Mouse (Mus musculus) heart, postnatal 14 days (tissue): ENCODE data around the gene Aven. TPM values are rescaled to one million over a fixed set of nuclear protein-coding genes. Genes with fewer than 3 reads are reported as not detected.
"Not testable (repeated sequence)": the region's sequence is repeated elsewhere in the genome, so short reads cannot be mapped to it uniquely, and the experiment has no call there.

Experiments
- DNase-seq, 2 experiments: peaks; one replicate each; pipeline ENCODE4 v3.0.0; 2021 to 2022
- intact Hi-C: fragments of 180-260 bp; cut with DNase I; formaldehyde crosslinking; loops from one replicate; pipeline ENCODE4 v1.15.1; 2025
- long read RNA-seq, 2 experiments: library from polyadenylated mRNA; stranded (forward); transcript quantifications; one replicate each; pipeline ENCODE4 v2.0.0; 2021
- total RNA-seq, 2 experiments: library from RNA; stranded (reverse); gene quantifications; 2 replicates each; pipeline ENCODE4 v1.2.3; 2021

Aven gene
- total RNA-seq, result 10 to 100 TPM; 16.9 to 17.1 TPM
- long read RNA-seq, experiment 1, full-length matches to known transcripts, result 35 of 37 reads
- long read RNA-seq, experiment 1, partial matches to known transcripts, result 0 of 37 reads
- long read RNA-seq, experiment 1, other reads (novel, unspliced or antisense), result 2 of 37 reads
- long read RNA-seq, experiment 2, full-length matches to known transcripts, result 19 of 20 reads
- long read RNA-seq, experiment 2, partial matches to known transcripts, result 1 of 20 reads
- long read RNA-seq, experiment 2, other reads (novel, unspliced or antisense), result 0 of 20 reads

GRCm38 (mm10) chr2:112492856-112493538 is at the start of gene Aven:
Gene Aven, plus strand, starts transcription at chr2:112492964.
- DNase-seq, result peak; percentile 89 to 92
- intact Hi-C loops, result no loop called here

GRCm38 (mm10) chr2:112443491-112443890 is 49.3 kb upstream of the Aven start:
- no peak for DNase-seq
- intact Hi-C loops, result no loop called here

GRCm38 (mm10) chr2:112445511-112445910 is 47.3 kb upstream of the Aven start:
- DNase-seq, result no peak
- intact Hi-C loops, result no loop called here

GRCm38 (mm10) chr2:112448046-112448445 is 44.7 kb upstream of the Aven start:
- intact Hi-C loops, DNase-seq: not testable (repeated sequence)

- DNase-seq, result no peak
- intact Hi-C loops, result no loop called here
Observed at GRCm38 (mm10) chr2:112448510-112449059, 44.2 kb upstream of the Aven start.

GRCm38 (mm10) chr2:112449597-112450296 is 43.0 kb upstream of the Aven start:
- peak; percentile 10 to 50 for DNase-seq
- intact Hi-C loops, result loop anchor here (10.0 kb wide), 1 partner anchor 185 kb away; the partner anchor contains the start of genes Gm21985, Nop10 and Slc12a6

- intact Hi-C loops, result loop anchor here (10.0 kb wide), 1 partner anchor 188 kb away; the partner anchor contains the start of genes Gm21985, Nop10 and Slc12a6
Observed at GRCm38 (mm10) chr2:112452513-112452912, 40.3 kb upstream of the Aven start.

GRCm38 (mm10) chr2:112454125-112454861 is 38.5 kb upstream of the Aven start:
- intact Hi-C loops, result loop anchor here (2.0 to 10.0 kb wide), 3 partner anchors 75 to 189 kb away; partner anchors contain the start of genes Emc4, Gm21985, Katnbl1 and Nop10
- DNase-seq, result no peak

More at GRCm38 (mm10) chr2:112452513-112452912, 40.3 kb upstream of the Aven start:
- DNase-seq, result not testable (repeated sequence)

- intact Hi-C loops, result loop anchor here (2.0 to 10.0 kb wide), 3 partner anchors 76 to 190 kb away; partner anchors contain the start of genes Emc4, Gm21985, Katnbl1 and Nop10
Observed at GRCm38 (mm10) chr2:112454862-112455564, 37.8 kb upstream of the Aven start, which contains the start of gene Emc7. Gene Emc7, plus strand, starts transcription at chr2:112454997.

GRCm38 (mm10) chr2:112460557-112460956 is 32.2 kb upstream of the Aven start:
- DNase-seq, result no peak
- intact Hi-C loops, result no loop called here

More at GRCm38 (mm10) chr2:112454862-112455564, 37.8 kb upstream of the Aven start, which contains the start of gene Emc7:
- DNase-seq, result peak; percentile 98 to 100

GRCm38 (mm10) chr2:112469542-112469941 is 23.2 kb upstream of the Aven start:
- intact Hi-C loops, result no loop called here
- no peak for DNase-seq

- intact Hi-C loops, result no loop called here
- no peak for DNase-seq
Observed at GRCm38 (mm10) chr2:112470961-112471381, 21.8 kb upstream of the Aven start.

GRCm38 (mm10) chr2:112472076-112472475 is 20.7 kb upstream of the Aven start:
- DNase-seq, result no peak
- intact Hi-C loops, result no loop called here

GRCm38 (mm10) chr2:112474997-112475724 is 17.6 kb upstream of the Aven start:
- no peak for DNase-seq
- intact Hi-C loops, result no loop called here

GRCm38 (mm10) chr2:112476554-112476953 is 16.2 kb upstream of the Aven start:
- no peak for DNase-seq
- intact Hi-C loops, result no loop called here

- intact Hi-C loops, result loop anchor here (2.0 to 10.0 kb wide), 3 partner anchors 102 to 283 kb away; partner anchors contain the start of genes Gm21985, Katnbl1, Nop10 and Slc12a6
- no peak for DNase-seq
Observed at GRCm38 (mm10) chr2:112480669-112481068, 12.1 kb upstream of the Aven start, which contains the start of gene Chrm5. Gene Chrm5, minus strand, starts transcription at chr2:112480769.

GRCm38 (mm10) chr2:112481564-112481963 is 11.2 kb upstream of the Aven start:
- intact Hi-C loops, result loop anchor here (2.0 to 10.0 kb wide), 3 partner anchors 103 to 284 kb away; partner anchors contain the start of genes Gm21985, Katnbl1, Nop10 and Slc12a6
- peak in 1 of 2 experiments; percentile 32 for DNase-seq
